Mouse (Mus musculus) R1 (cell line): ENCODE measurements around the gene Fetub.

Source experiments
- DNase-seq: peaks from one replicate; pipeline ENCODE4 v3.0.0-alpha.2; 2018; ENCODE audit warnings: low read depth, low spot score

Fetub gene

GRCm38 (mm10) chr16:22909290-22909689, 8.8 kb upstream of the Fetub start:
- no peak for DNase-seq

GRCm38 (mm10) chr16:22911986-22912385, 6.1 kb upstream of the Fetub start:
- DNase-seq = no peak

GRCm38 (mm10) chr16:22912886-22913285, 5.2 kb upstream of the Fetub start:
- no peak for DNase-seq

DNA sequence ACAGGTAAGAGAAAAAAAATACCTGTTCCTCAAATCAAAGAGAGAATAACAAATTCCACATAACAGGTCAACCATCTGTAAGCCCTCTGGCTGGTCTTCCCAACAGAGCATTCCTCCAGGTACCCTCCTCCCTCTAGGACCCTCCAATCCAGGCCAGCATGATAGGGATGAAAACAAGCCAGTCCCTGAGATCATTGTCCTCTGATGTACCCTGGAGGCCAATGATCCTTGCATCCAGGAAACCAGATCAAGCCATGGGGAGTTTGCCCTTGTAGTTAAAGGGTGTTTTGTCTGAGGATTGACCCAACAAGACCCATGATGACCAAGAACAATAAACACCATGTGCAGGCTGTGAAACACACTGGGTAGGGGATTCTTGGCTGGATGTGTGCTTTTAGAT, 3.9 kb upstream of the Fetub start:
- DNase-seq = no peak

GRCm38 (mm10) chr16:22918664-22919312, 654 bp downstream of the Fetub start:
- DNase-seq = peak; percentile 40

DNA sequence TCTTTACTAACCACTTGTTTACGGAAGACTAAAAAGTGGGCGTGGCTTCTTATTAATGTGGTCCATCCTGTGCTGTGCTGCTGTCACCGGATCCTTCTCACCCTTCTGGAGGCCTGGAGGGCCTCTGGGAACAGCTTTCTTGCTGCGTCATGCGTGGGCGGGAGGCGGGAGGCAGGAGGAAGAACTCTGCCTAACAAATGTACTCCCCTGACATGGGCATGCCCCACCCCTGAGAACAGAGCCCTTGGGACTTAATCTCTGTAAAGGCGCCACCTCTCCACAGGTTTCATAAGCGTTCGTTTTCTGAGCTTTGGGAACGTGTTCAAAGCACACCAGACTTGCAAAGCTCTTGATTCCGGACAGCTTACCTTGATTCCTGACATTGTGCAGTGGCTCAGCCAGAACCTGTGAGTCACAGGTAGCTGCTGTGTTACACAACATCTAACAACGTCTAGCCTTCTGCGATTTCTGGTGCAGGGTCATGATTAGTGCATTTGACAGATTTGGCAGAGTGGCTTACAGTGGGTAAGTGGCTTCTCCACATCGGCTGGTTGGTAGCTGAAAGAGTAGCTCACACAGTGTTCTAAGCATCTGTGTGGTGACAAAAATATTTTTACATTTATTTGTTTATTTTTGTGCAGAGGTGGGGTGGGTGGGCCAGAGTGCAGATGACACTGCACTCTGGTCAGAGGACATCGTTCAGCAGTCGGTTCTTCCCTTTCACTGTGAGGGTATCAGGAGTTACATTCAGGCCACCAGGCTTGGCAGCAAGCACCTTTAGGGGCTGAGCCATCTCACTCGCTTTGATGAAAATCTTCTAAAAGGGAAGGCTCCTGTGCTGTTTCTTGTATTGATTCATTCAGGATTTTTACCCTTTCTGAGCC, 2.1 kb downstream of the Fetub start:
- peak; percentile 94 for DNase-seq

DNA sequence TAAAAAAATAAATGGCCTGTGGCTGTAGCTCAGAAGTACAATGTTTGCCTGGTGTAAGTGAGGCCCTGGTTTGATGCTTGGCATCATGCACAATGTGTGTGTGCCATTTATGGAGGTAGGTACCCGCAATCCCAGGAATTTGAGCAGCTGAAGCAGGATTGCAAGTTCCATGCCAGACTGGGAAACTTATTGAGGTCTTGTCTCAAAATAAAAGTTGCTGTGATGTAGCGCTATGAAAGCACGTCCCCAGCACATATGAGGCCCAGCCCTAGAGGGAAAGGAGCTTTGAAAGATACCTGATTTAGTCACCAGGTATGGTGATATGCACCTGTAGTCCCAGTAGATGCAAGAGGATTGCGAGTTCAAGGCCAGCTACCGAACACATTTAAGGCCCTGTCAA, 3.6 kb downstream of the Fetub start:
- no peak for DNase-seq

GRCm38 (mm10) chr16:22922433-22922832, 4.3 kb downstream of the Fetub start:
- no peak for DNase-seq

DNA sequence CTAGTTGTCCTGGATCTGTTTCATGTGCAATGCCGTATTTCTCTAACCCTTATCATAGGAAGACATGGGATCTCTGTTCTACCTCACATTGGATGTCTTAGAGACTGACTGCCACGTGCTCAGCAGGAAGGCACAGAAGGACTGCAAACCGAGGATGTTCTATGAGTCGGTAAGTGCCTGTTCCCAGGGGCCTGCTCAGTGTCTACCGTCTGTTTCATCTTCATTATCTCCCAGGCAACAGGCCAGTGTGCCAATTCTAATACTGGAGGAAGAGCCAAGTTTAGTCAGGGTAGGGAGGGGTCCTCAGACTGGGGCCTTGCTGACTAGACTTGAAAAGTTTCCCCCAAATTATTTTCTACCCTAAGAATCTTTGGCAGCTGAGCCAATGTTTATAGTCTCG, 11.4 kb downstream of the Fetub start:
- DNase-seq = no peak

GRCm38 (mm10) chr16:22931431-22932200, 13.5 kb downstream of the Fetub start:
- DNase-seq = peak; percentile 90

GRCm38 (mm10) chr16:22937631-22938030, 19.5 kb downstream of the Fetub start:
- no peak for DNase-seq

- DNase-seq = no peak
Measured at GRCm38 (mm10) chr16:22938541-22938940, 20.4 kb downstream of the Fetub start.

DNA sequence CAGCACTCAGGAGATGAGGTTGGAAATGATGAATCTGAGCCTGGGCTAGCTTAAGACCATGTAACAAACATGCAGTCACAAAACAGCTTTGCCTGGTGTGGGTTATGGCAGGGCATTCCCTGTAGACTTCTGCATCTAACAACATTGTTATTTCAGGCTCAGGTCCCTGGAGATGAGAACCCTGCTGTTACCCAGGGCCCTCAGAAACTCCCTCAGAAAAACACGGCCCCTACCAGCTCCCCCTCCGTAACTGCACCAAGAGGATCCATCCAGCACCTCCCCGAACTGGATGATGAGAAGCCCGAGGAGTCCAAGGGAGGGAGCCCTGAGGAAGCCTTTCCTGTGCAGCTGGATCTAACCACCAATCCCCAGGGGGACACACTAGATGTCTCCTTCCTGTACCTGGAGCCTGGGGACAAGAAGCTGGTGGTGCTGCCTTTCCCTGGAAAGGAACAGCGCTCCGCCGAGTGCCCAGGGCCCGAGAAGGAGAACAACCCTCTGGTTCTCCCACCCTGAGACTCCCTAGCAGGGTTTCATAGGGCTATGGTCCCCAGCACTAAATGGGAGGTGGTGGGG, 21.1 kb downstream of the Fetub start:
- DNase-seq = no peak

- DNase-seq = peak; percentile 90
Measured at GRCm38 (mm10) chr16:22941825-22942476, 23.8 kb downstream of the Fetub start.

GRCm38 (mm10) chr16:22947371-22947770, 29.2 kb downstream of the Fetub start:
- DNase-seq = no peak

GRCm38 (mm10) chr16:22950840-22951395, 32.8 kb downstream of the Fetub start, which contains the start of gene Hrg:
Hrg (plus strand) TSS chr16:22951072.
- DNase-seq = no peak

DNA sequence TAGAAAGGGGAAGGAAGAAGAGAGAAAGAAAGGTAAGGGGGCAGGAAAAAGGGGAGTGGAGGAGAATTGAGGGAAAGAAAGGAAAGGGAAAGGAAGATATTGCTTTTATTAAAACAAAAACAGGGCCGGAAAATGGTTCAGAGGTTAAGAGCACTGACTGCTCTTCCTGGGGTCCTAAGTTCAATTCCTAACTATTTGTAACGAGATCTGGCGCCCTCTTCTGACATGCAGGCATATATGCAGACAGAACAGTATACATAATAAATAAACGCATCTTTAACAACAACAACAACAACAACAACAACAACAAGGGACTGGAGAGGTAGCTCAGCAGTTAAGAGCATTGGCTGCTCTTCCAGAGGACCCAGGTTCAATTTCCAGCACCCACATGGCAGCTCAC, 34.9 kb downstream of the Fetub start:
- peak; percentile 54 for DNase-seq

DNA sequence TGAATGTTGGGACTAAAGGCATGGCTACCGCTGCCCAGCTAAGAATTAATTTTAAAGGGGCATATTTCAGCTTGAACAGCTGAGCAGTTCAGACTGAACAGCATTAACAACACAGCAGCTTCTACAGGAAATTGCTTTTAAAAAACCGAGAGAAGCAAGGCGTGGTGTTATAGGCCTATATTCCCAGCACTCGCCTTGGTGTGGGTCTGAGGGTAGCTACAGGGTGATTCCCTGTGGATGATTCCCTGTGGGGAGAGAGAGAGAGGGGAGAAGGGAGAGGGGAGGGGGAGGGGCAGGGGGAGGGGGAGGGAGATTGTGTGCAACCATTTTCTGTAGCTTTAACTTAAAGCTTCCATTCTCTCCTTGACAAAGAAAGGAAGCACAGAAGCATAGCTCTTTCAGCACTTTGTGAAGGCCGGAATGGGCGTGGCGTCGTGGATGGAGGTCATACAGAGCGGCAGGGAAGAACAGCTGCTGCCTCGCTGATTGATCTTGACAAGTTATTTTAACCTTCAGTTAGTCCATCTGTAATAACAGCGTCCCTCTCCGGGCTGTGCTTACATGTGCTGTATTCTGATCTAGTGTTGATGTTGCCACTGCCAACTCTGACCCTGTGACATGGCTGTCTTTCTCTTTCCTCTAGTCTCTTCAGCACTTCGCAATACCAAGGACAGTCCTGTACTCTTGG, 37.4 kb downstream of the Fetub start:
- DNase-seq = peak; percentile 98

DNA sequence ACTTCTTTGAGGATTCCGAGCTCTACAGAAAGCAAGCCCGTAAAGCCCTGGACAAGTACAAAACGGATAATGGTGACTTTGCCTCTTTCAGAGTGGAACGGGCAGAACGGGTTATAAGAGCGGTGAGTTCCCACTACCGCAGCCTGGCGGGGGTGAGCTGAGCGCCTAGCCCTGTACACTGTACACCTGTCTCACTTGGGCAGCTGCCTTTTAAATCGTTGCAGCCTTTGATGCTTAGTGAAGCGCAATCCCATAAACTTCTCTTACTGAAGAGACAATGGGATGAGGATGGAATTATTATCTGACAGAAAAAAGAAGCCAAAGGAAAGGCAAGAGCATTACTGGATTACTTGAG, 37.9 kb downstream of the Fetub start:
- no peak for DNase-seq

GRCm38 (mm10) chr16:22961073-22961472, 42.9 kb downstream of the Fetub start:
- no peak for DNase-seq
